Mouse (Mus musculus) liver, postnatal 0 days (tissue): ENCODE measurements around the gene Tbc1d22a. TPM values are rescaled to one million over a fixed set of nuclear protein-coding genes. Genes with fewer than 3 reads are reported as not detected.

Source experiments
- ATAC-seq: fragments of 200-750 bp; cut with Nextera tagmentation; 2 replicates; pipeline ENCODE4 v1.8.0; 2017; ENCODE audit warnings: mild to moderate bottlenecking, moderate library complexity
- DNase-seq: peaks from one replicate; pipeline ENCODE4 v3.0.0-alpha.2; 2016
- H3K27ac ChIP-seq: fragments of 300-500 bp; sonication (generic); 2 replicates; pipeline ENCODE4 v1.5.1; 2014; ENCODE audit warnings: antibody characterized with exemption, moderate library complexity, mild to moderate bottlenecking, low read depth
- H3K27me3 ChIP-seq: fragments of 300-500 bp; sonication (generic); 2 replicates; pipeline ENCODE4 v1.6.1; 2014; ENCODE audit warnings: low read length, control low read depth, mixed read lengths; ENCODE audit not compliant: insufficient read depth
- H3K36me3 ChIP-seq: fragments of 300-500 bp; sonication (generic); replicated peaks from 2 replicates; pipeline ENCODE4 v1.6.1; 2014; ENCODE audit warnings: mild to moderate bottlenecking, control low read depth, low read length, moderate library complexity, mixed read lengths; ENCODE audit not compliant: insufficient read depth
- H3K4me1 ChIP-seq: fragments of 300-500 bp; sonication (generic); 2 replicates; pipeline ENCODE4 v1.6.1; 2014; ENCODE audit warnings: antibody characterized with exemption, mild to moderate bottlenecking, control low read depth; ENCODE audit not compliant: insufficient read depth
- H3K4me2 ChIP-seq: fragments of 300-500 bp; sonication (generic); 2 replicates; pipeline ENCODE4 v1.6.1; 2014; ENCODE audit warnings: low read depth, mild to moderate bottlenecking, low read length, moderate library complexity, mixed read lengths
- H3K4me3 ChIP-seq: fragments of 300-500 bp; sonication (generic); 2 replicates; pipeline ENCODE4 v1.5.1; 2014; ENCODE audit warnings: low read depth, low read length
- H3K9ac ChIP-seq: fragments of 300-500 bp; sonication (generic); replicated peaks from 2 replicates; pipeline ENCODE4 v1.6.1; 2014; ENCODE audit warnings: mild to moderate bottlenecking, moderate library complexity
- H3K9me3 ChIP-seq: fragments of 300-500 bp; sonication (generic); 2 replicates; pipeline ENCODE4 v1.6.1; 2016; ENCODE audit warnings: mild to moderate bottlenecking, control low read depth, low read length, mixed read lengths
- CTCF ChIP-seq: sonication (generic); IDR thresholded peaks from 2 replicates; pipeline ENCODE4 v1.5.1; 2016; ENCODE audit warnings: antibody characterized with exemption, low read depth
- EP300 ChIP-seq: IDR thresholded peaks from 2 replicates; pipeline ENCODE4 v1.6.1; 2016; ENCODE audit warnings: antibody characterized with exemption, low read depth, mild to moderate bottlenecking
- WGBS: fragments of 180-500 bp; shearing (Covaris S2); extraction: QIAGEN DNeasy Blood & Tissue Kit; methylation state at CpG from one replicate; pipeline ENCODE4 v1.1.7; 2014; ENCODE audit not compliant: insufficient replicate concordance; 5-methylcytosine and 5-hydroxymethylcytosine counted together
- polyA plus RNA-seq: library from polyadenylated mRNA; unstranded; fragments of >200 nt; fragmentation: Nextera tagmentation; extraction: Ambion mirVana; gene quantifications from 2 replicates; pipeline ENCODE4 v1.2.1, GENCODE M21; 2015

The Tbc1d22a gene
- 6.0 and 6.4 TPM in 2 replicates for polyA plus RNA-seq

- Histone ChIP-seq H3K9ac (peak within 1 kb of the TSS; percentile 92), H3K4me1 (peaks cover 13% of the 10 kb centered on the region), H3K4me3 (peak within 1 kb of the TSS; percentile 92), H3K27me3 (no peaks in the 10 kb centered on the region), H3K9me3 (no peaks in the 10 kb centered on the region), H3K36me3 (no peaks in the 10 kb centered on the region), H3K4me2 (peak within 1 kb of the TSS; percentile 91), H3K27ac (peak within 1 kb of the TSS; percentile 97)
- under 1% methylated on average over 64 of the region's 64 CpGs for WGBS
- TF ChIP-seq EP300 = peak; percentile 31; the same call in 1 of the 2 replicates
- no peak for TF ChIP-seq CTCF
- peak; percentile 96 for DNase-seq
- peak; percentile 94 for ATAC-seq
These were observed at the start of gene Tbc1d22a for GRCm38 (mm10) chr15:86213753-86214548. Tbc1d22a (plus strand) TSS chr15:86214459.

- WGBS = 81% methylated on average over 21 of the region's 21 CpGs
These were observed 49.4 kb upstream of the Tbc1d22a start for GRCm38 (mm10) chr15:86164718-86165345.

GRCm38 (mm10) chr15:86165811-86166590 lies 48.3 kb upstream of the Tbc1d22a start:
- no peak for ATAC-seq
- TF ChIP-seq EP300 (no peak), CTCF (no peak)
- WGBS = 78% methylated on average over 24 of the region's 24 CpGs

More at GRCm38 (mm10) chr15:86164718-86165345, 49.4 kb upstream of the Tbc1d22a start:
- DNase-seq = no peak
- H3K4me1 ChIP-seq = no peaks in the 10 kb centered on the region; the same call in 1 of the 2 replicates
- no peak overlapping the region for H3K4me2 ChIP-seq
- no peak for ATAC-seq
- H3K9me3 ChIP-seq = no peaks in the 10 kb centered on the region
- no peak overlapping the region for H3K9ac ChIP-seq
- H3K27ac ChIP-seq = no peak overlapping the region
- H3K27me3 ChIP-seq = no peaks in the 10 kb centered on the region
- no peak for TF ChIP-seq CTCF
- no peak for TF ChIP-seq EP300
- H3K4me3 ChIP-seq = no peak overlapping the region
- peaks cover 11% of the 10 kb centered on the region for H3K36me3 ChIP-seq

GRCm38 (mm10) chr15:86167032-86167655 lies 47.1 kb upstream of the Tbc1d22a start:
- no peaks in the 10 kb centered on the region for H3K27me3 ChIP-seq
- DNase-seq (no peak), ATAC-seq (no peak)
- no peak overlapping the region for H3K9ac ChIP-seq
- no peak overlapping the region for H3K4me2 ChIP-seq
- WGBS = 89% methylated on average over 7 of the region's 7 CpGs
- no peaks in the 10 kb centered on the region for H3K9me3 ChIP-seq
- peaks cover 8% of the 10 kb centered on the region; the same call in 1 of the 2 replicates for H3K4me1 ChIP-seq
- H3K4me3 ChIP-seq = no peak overlapping the region
- no peak for TF ChIP-seq CTCF
- H3K27ac ChIP-seq = no peak overlapping the region
- H3K36me3 ChIP-seq = peaks cover 8% of the 10 kb centered on the region

More at GRCm38 (mm10) chr15:86165811-86166590, 48.3 kb upstream of the Tbc1d22a start:
- no peak overlapping the region for H3K4me3 ChIP-seq
- H3K27me3 ChIP-seq = no peaks in the 10 kb centered on the region
- H3K9ac ChIP-seq = no peak overlapping the region
- no peak overlapping the region for H3K4me2 ChIP-seq
- H3K4me1 ChIP-seq = peaks cover 5% of the 10 kb centered on the region; the same call in 1 of the 2 replicates
- no peaks in the 10 kb centered on the region for H3K9me3 ChIP-seq
- H3K36me3 ChIP-seq = peaks cover 11% of the 10 kb centered on the region
- no peak for DNase-seq
- H3K27ac ChIP-seq = no peak overlapping the region

GRCm38 (mm10) chr15:86167787-86168504 lies 46.3 kb upstream of the Tbc1d22a start:
- TF ChIP-seq CTCF = no peak
- TF ChIP-seq EP300 = no peak
- Histone ChIP-seq H3K4me3 (no peak overlapping the region), H3K4me1 (peaks cover 12% of the 10 kb centered on the region), H3K27me3 (no peaks in the 10 kb centered on the region), H3K36me3 (peaks cover 8% of the 10 kb centered on the region), H3K4me2 (no peak overlapping the region), H3K27ac (peak overlapping the region; percentile 79), H3K9me3 (no peaks in the 10 kb centered on the region), H3K9ac (no peak overlapping the region)
- ATAC-seq = no peak
- no peak for DNase-seq
- WGBS = 57% methylated on average over 10 of the region's 10 CpGs
